Mouse (Mus musculus) intestine, embryonic 14.5 days (tissue): ENCODE measurements around the gene Snx4. TPM values are rescaled to one million over a fixed set of nuclear protein-coding genes. Genes with fewer than 3 reads are reported as not detected.

Experiments
- ATAC-seq: fragments of 200-750 bp; cut with Nextera tagmentation; replicated peaks from 2 replicates; pipeline ENCODE4 v1.8.0; 2017; ENCODE audit warnings: low read depth, moderate number of reproducible peaks, moderate TSS enrichment, moderate library complexity; ENCODE audit not compliant: low FRiP score, low TSS enrichment
- DNase-seq: peaks from one replicate; pipeline ENCODE4 v3.0.0-alpha.2; 2018; ENCODE audit warnings: low spot score
- H3K27ac ChIP-seq: fragments of 300-500 bp; sonication (generic); 2 replicates; pipeline ENCODE4 v1.5.1; 2014; ENCODE audit warnings: low read depth, mild to moderate bottlenecking, control low read depth
- H3K27me3 ChIP-seq: fragments of 300-500 bp; sonication (generic); replicated peaks from 2 replicates; pipeline ENCODE4 v1.6.1; 2014; ENCODE audit warnings: low read length, control low read depth; ENCODE audit not compliant: control insufficient read depth, insufficient read depth
- H3K36me3 ChIP-seq: fragments of 300-500 bp; sonication (generic); 2 replicates; pipeline ENCODE4 v1.6.1; 2014; ENCODE audit warnings: low read length, control low read depth; ENCODE audit not compliant: control insufficient read depth, insufficient read depth
- H3K4me1 ChIP-seq: fragments of 300-500 bp; sonication (generic); replicated peaks from 2 replicates; pipeline ENCODE4 v1.6.1; 2014; ENCODE audit warnings: low read length, control low read depth, mixed read lengths; ENCODE audit not compliant: control insufficient read depth, insufficient read depth
- H3K4me2 ChIP-seq: fragments of 300-500 bp; sonication (generic); 2 replicates; pipeline ENCODE4 v1.6.1; 2014; ENCODE audit warnings: low read length
- H3K4me3 ChIP-seq: fragments of 300-500 bp; sonication (generic); 2 replicates; pipeline ENCODE4 v1.5.1; 2014; ENCODE audit warnings: low read depth, low read length, control low read depth, mixed read lengths
- H3K9ac ChIP-seq: fragments of 300-500 bp; sonication (generic); 2 replicates; pipeline ENCODE4 v1.6.1; 2014; ENCODE audit warnings: mild to moderate bottlenecking, low read length
- H3K9me3 ChIP-seq: fragments of 300-500 bp; sonication (generic); 2 replicates; pipeline ENCODE4 v1.6.1; 2016; ENCODE audit warnings: low read length, control low read depth; ENCODE audit not compliant: control insufficient read depth
- WGBS: fragments of 180-500 bp; shearing (Covaris S2); extraction: QIAGEN DNeasy Blood & Tissue Kit; methylation state at CpG from one replicate; pipeline ENCODE4 v1.1.7; 2014; 5-methylcytosine and 5-hydroxymethylcytosine counted together
- polyA plus RNA-seq: library from polyadenylated mRNA; unstranded; fragments of >200 nt; fragmentation: Nextera tagmentation; extraction: Ambion mirVana; gene quantifications from 2 replicates; pipeline ENCODE4 v1.2.1, GENCODE M21; 2014

The Snx4 gene
- polyA plus RNA-seq, 1 experiment from 2014 or later, result 78.4 TPM

DNA sequence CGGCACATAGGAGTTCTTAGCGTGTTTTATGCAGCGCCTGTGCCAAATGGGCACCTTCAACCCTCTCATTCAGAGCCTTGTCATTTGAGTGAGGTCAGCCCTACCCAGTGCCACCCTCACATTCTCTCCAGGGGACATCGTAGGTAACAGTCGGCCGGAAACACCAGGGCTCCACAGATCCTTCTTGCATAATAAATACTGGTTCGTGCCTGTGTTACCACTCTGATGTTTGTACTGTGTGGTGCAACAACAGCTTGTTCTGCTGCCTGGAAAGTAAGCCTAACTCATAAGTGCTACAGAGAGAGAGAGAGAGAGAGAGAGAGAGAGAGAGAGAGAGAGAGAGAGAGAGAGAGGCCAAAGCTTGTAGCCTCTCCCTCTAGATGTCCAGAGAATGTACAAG, 66.8 kb downstream of the Snx4 start:
- WGBS, result 86% methylated on average over 7 of the region's 7 CpGs
- ATAC-seq (no peak), DNase-seq (no peak)
- no peak overlapping the region for H3K4me3 ChIP-seq
- no peaks in the 10 kb centered on the region for H3K36me3 ChIP-seq
- H3K9ac ChIP-seq, result no peak overlapping the region
- 0 out of 2 replicates have a peak, but pooled peaks cover 2% of the 10 kb centered on the region for H3K9me3 ChIP-seq
- H3K4me1 ChIP-seq, result 0 out of 2 replicates have a peak, but pooled peaks cover 4% of the 10 kb centered on the region
- no peak overlapping the region for H3K27ac ChIP-seq
- H3K4me2 ChIP-seq, result no peak overlapping the region
- H3K27me3 ChIP-seq, result no peaks in the 10 kb centered on the region

DNA sequence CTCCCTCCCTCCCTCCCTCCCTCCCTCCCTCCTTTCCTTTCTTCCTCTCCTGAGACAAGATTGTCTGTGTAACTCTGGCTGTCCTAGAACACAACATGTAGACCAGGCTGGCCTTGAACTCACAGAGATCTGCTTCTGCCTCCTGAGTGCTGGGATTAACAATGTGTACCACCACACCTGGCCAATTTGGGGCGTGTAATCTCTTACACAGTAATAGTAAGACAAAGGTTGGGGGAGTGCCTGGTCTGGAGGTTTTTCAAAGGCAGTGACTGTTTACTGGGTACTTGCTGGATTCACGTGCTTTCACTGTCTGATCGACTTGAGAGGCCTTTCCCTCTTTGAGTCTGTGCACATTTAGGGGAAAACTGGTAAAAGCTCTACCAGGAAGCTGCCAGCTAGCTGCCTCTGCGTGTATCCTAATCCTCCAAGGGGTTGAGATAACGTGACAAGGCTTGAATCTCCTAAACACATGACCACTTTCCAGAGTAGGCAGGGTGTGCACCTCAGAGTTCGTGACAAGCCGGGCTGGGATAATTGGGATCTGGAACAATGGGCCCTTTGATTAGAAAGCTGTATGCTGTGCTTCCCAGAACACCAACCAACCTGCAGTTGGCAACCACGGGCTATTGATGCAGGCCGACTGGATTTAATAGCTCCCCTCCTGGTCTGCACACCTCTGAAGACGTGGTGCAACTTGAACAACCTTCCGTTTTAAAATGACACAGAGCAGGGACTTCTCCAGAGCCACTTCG, 74.6 kb downstream of the Snx4 start:
- ATAC-seq, result peak; percentile 74
- H3K9me3 ChIP-seq, result no peaks in the 10 kb centered on the region

DNA sequence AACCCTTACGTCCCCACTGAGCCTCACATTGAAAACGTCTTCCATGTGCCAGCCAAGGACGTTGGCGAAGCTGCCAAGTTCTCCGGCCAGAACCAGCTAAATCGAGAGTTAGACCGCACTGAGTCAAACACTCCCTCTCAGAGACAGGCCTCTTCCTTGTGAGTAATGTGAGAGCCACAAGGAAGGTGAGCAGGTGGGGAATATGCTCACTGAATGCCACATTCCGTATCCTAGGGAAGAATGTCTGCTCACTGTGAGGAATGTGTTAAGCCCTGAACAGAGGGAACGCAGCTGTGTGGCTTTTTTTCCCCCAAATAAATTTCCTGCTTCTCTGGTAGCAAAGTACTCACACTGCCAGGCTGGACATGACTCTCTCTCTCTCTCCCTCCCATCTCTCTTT, 75.3 kb downstream of the Snx4 start:
- no peak for DNase-seq
- Histone ChIP-seq H3K27ac (peak overlapping the region; percentile 2; the same call in 1 of the 2 replicates), H3K9ac (no peak overlapping the region), H3K36me3 (no peaks in the 10 kb centered on the region), H3K4me1 (no peaks in the 10 kb centered on the region), H3K4me3 (no peak overlapping the region), H3K4me2 (no peak overlapping the region), H3K9me3 (no peaks in the 10 kb centered on the region), H3K27me3 (no peaks in the 10 kb centered on the region)
- ATAC-seq, result peak; percentile 62
- 63% methylated on average over 9 of the region's 9 CpGs for WGBS

More for the DNA sequence above, 74.6 kb downstream of the Snx4 start:
- WGBS, result 56% methylated on average over 12 of the region's 12 CpGs
- Histone ChIP-seq H3K4me3 (no peak overlapping the region), H3K9ac (no peak overlapping the region), H3K4me2 (no peak overlapping the region), H3K27ac (peak overlapping the region; percentile 2; the same call in 1 of the 2 replicates), H3K36me3 (no peaks in the 10 kb centered on the region), H3K27me3 (no peaks in the 10 kb centered on the region), H3K4me1 (no peaks in the 10 kb centered on the region)
- no peak for DNase-seq

DNA sequence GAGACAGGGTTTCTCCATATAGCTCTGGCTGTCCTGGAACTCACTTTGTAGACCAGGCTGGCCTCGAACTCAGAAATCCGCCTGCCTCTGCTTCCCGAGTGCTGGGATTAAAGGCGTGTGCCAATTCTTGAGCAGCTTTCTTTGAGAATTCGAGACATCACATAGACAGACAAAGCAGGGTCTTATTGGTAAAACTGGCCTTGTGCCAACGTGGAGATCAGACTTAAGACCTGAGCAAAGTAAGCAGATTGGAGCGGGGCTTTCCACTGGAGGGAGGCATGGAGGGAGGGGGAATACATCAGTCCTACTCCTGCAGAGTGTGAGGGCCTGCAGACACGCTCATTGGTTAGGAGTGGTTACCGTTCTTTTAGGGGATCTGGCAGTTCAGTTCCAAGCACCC, 75.9 kb downstream of the Snx4 start:
- Histone ChIP-seq H3K4me3 (no peak overlapping the region), H3K4me2 (no peak overlapping the region), H3K9me3 (no peaks in the 10 kb centered on the region), H3K27ac (no peak overlapping the region), H3K9ac (no peak overlapping the region), H3K4me1 (no peaks in the 10 kb centered on the region), H3K27me3 (no peaks in the 10 kb centered on the region), H3K36me3 (no peaks in the 10 kb centered on the region)
- no peak for ATAC-seq
- WGBS, result 75% methylated on average over 9 of the region's 9 CpGs
- no peak for DNase-seq

DNA sequence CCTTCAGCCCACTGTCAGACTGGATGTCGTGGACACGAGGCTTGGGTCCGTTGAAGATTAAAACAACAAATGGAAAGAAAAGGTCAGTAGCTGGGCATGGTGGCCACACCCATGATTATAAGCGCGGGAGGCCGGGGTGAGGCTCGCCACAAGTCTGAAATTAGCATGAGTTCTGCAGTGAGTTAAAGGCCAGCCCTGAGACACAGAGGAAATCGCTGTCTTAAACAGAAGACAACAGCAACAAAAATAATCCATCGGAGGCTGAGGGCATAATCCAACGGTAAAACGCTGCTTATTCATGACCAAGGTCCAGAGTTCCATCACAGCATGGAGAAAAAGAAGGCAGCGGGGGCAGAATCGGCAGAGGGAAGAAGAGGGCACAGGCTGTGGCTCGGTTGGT, 81.8 kb downstream of the Snx4 start:
- H3K9me3 ChIP-seq, result no peaks in the 10 kb centered on the region
- H3K4me2 ChIP-seq, result no peak overlapping the region
- peaks cover 7% of the 10 kb centered on the region for H3K4me1 ChIP-seq
- no peak for ATAC-seq
- no peak overlapping the region for H3K27ac ChIP-seq
- DNase-seq, result no peak
- no peak overlapping the region for H3K9ac ChIP-seq
- no peaks in the 10 kb centered on the region for H3K27me3 ChIP-seq
- 77% methylated on average over 14 of the region's 14 CpGs for WGBS
- no peaks in the 10 kb centered on the region for H3K36me3 ChIP-seq
- no peak overlapping the region for H3K4me3 ChIP-seq

DNA sequence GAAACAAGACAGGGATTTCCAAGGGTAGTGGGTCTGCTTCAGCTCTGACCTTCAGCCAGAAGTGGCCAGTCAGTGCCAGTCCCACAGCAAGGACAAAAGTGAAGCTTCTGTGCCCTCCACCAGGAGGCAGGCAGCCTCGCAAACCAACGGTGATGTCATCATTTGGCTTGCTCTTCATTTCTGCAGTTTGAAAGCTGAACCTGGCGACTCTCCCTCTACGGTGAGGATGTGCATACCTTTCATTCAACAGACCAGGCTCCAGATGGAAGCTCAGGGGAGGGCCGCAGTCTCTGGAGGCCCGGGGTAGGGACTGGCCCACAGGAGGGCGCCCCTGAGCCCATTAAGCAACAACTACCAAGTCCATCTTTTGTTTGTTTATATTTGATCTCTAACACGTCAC, 85.9 kb downstream of the Snx4 start:
- no peak overlapping the region for H3K4me3 ChIP-seq
- H3K27me3 ChIP-seq, result no peaks in the 10 kb centered on the region
- H3K9ac ChIP-seq, result no peak overlapping the region
- no peaks in the 10 kb centered on the region for H3K36me3 ChIP-seq
- H3K9me3 ChIP-seq, result no peaks in the 10 kb centered on the region
- DNase-seq, result peak; percentile 79
- peak; percentile 79 for ATAC-seq
- 0 out of 2 replicates have a peak overlapping the region, but pooled peaks have one; percentile 10 for H3K27ac ChIP-seq
- WGBS, result 10% methylated on average over 8 of the region's 8 CpGs
- peak overlapping the region; percentile 22 for H3K4me2 ChIP-seq
- peaks cover 7% of the 10 kb centered on the region for H3K4me1 ChIP-seq

DNA sequence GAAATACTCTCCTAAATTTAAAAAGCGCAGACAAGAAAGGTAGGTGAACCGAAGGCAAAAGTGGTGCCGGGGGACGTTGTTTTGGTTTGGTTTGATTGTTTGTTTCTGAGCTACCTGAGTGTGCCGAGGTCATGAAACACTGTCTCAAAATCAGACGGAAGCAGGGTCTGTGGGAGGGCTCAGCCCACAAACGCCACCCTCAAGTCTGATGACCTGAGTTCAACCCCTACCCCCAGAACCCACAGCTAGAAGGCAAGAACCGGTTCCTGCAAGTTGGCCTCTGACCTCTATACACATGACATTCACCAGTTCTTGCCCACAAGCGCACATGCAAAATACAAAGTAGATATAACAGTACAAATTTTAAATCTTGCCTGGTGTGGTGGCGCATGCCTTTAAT, 86.4 kb downstream of the Snx4 start:
- 67% methylated on average over 10 of the region's 10 CpGs for WGBS
- Histone ChIP-seq H3K27me3 (no peaks in the 10 kb centered on the region), H3K9ac (no peak overlapping the region), H3K4me2 (peak overlapping the region; percentile 22), H3K36me3 (no peaks in the 10 kb centered on the region), H3K9me3 (no peaks in the 10 kb centered on the region), H3K4me1 (peaks cover 7% of the 10 kb centered on the region), H3K4me3 (no peak overlapping the region), H3K27ac (no peak overlapping the region)
- DNase-seq (no peak), ATAC-seq (no peak)

DNA sequence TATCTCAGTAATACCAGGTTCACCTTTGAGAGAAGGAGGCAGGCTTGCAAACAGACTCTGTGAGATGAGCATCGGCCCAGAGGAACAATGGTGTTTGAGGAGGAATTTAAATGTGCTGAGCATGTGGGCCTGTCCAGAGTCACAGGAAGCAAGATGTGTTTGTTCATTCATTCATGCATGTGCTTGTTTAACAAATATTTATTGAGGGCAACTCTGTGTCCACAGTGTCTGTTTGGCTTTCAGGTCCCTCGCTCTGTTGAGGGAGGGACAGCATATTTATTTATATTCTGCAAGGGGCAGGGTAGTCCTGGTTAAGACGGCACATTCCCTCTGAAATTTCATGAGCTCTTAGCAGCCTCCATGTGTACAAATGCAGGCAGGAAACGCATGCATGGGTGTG, 87.2 kb downstream of the Snx4 start:
- peaks cover 7% of the 10 kb centered on the region for H3K4me1 ChIP-seq
- H3K4me2 ChIP-seq, result no peak overlapping the region
- DNase-seq (no peak), ATAC-seq (no peak)
- H3K9me3 ChIP-seq, result no peaks in the 10 kb centered on the region
- H3K27ac ChIP-seq, result no peak overlapping the region
- no peaks in the 10 kb centered on the region for H3K27me3 ChIP-seq
- WGBS, result 39% methylated on average over 4 of the region's 4 CpGs
- H3K9ac ChIP-seq, result no peak overlapping the region
- H3K4me3 ChIP-seq, result no peak overlapping the region
- H3K36me3 ChIP-seq, result no peaks in the 10 kb centered on the region

DNA sequence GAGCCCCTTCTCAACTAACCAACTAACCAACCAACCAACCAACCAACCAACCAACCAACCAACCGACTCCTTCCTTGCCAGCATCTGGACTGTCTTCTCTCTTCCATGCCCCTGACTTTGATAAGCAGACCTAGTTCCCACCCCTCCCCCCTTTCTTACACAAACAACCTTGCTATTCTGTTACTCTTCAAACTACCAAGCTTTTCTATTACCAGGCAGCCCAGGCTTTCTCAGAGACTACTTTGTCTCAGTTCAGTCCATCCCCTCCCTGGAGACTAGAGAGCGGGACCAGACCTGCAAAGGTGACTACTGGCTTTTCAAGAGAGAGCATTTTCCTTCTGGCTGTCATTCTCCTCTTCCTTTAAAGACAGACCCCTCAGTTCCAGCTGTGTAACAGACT, 88.2 kb downstream of the Snx4 start:
- DNase-seq (no peak), ATAC-seq (no peak)
- WGBS, result 72% methylated on average over 2 of the region's 2 CpGs
- no peaks in the 10 kb centered on the region for H3K27me3 ChIP-seq
- no peak overlapping the region for H3K4me2 ChIP-seq
- H3K36me3 ChIP-seq, result no peaks in the 10 kb centered on the region
- no peak overlapping the region for H3K9ac ChIP-seq
- H3K27ac ChIP-seq, result no peak overlapping the region
- no peaks in the 10 kb centered on the region for H3K9me3 ChIP-seq
- no peak overlapping the region for H3K4me3 ChIP-seq
- H3K4me1 ChIP-seq, result peaks cover 7% of the 10 kb centered on the region
